Mouse (Mus musculus) lung, embryonic 16.5 days (tissue): ENCODE data around the gene Fahd1. TPM values are rescaled to one million over a fixed set of nuclear protein-coding genes. Genes with fewer than 3 reads are reported as not detected.

Experiments used
- ATAC-seq: fragments of 200-750 bp; cut with Nextera tagmentation; 2 replicates; pipeline ENCODE4 v1.8.0; 2017; ENCODE audit warnings: low read depth, mild to moderate bottlenecking, moderate library complexity
- H3K27ac ChIP-seq: fragments of 300-500 bp; sonication (generic); 2 replicates; pipeline ENCODE4 v1.5.1; 2014; ENCODE audit warnings: mild to moderate bottlenecking, control low read depth, low read length
- H3K27me3 ChIP-seq: fragments of 300-500 bp; sonication (generic); 2 replicates; pipeline ENCODE4 v1.6.1; 2014; ENCODE audit warnings: low read depth, low read length, mixed read lengths; ENCODE audit not compliant: control insufficient read depth, insufficient read depth
- H3K36me3 ChIP-seq: fragments of 300-500 bp; sonication (generic); 2 replicates; pipeline ENCODE4 v1.6.1; 2014; ENCODE audit warnings: low read length; ENCODE audit not compliant: control insufficient read depth, insufficient read depth
- H3K4me1 ChIP-seq: fragments of 300-500 bp; sonication (generic); replicated peaks from 2 replicates; pipeline ENCODE4 v1.6.1; 2014; ENCODE audit warnings: low read length, mixed read lengths; ENCODE audit not compliant: control insufficient read depth, insufficient read depth
- H3K4me2 ChIP-seq: fragments of 300-500 bp; sonication (generic); 2 replicates; pipeline ENCODE4 v1.6.1; 2014; ENCODE audit warnings: low read depth, low read length, control low read depth
- H3K4me3 ChIP-seq: fragments of 300-500 bp; sonication (generic); 2 replicates; pipeline ENCODE4 v1.5.1; 2014; ENCODE audit warnings: mild to moderate bottlenecking, low read length, control low read depth
- H3K9ac ChIP-seq: fragments of 300-500 bp; sonication (generic); 2 replicates; pipeline ENCODE4 v1.6.1; 2014; ENCODE audit warnings: low read length, control low read depth
- H3K9me3 ChIP-seq: fragments of 300-500 bp; sonication (generic); 2 replicates; pipeline ENCODE4 v1.6.1; 2016; ENCODE audit warnings: low read length; ENCODE audit not compliant: control insufficient read depth
- WGBS: fragments of 180-500 bp; shearing (Covaris S2); extraction: QIAGEN DNeasy Blood & Tissue Kit; methylation state at CpG from one replicate; pipeline ENCODE4 v1.1.7; 2014; 5-methylcytosine and 5-hydroxymethylcytosine counted together
- polyA plus RNA-seq: library from polyadenylated mRNA; unstranded; fragments of >200 nt; fragmentation: Nextera tagmentation; extraction: Ambion mirVana; gene quantifications from 2 replicates; pipeline ENCODE4 v1.2.1, GENCODE M21; 2015

Gene Fahd1
- polyA plus RNA-seq, 1 experiment from 2014 or later, result 16.7 TPM

DNA sequence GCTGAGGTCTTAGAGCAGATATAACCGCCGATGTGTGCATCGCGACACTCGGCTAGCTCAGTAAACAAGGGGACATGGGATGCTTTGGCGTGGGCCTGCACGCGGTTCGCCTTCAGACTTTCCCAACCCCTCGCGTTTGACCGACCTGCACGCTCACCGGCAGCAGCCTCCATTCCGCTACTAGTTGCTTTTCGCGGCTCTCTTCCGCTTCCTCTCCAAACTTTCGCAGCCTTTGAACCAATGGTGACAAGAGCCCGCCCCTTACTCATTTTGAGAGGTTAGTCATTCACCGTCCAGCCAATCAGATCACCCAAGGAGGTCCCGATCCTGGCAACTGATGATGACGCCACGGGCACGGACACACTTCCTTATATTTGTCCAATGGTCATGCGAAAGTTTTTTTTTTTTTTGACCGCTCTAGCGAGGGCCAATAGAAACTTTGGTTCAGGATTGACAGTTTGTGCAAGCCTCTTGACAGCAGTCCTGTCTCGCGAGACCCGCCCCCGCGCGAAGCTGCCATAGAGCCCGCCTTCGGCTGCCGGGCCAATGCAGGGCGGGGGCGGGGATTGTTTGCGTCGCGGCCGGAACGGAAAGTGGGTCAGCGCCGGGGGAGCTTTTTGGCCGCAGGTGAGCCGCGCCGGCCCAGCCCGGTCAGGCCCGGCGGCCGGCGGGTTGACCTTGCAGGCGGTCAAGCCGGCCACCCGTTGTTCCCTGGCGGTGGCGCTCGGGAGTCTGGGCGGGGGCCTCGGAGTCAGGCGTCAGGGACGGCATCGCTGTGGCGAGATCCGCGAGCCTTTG lies 36.2 kb upstream of the Fahd1 start, which contains the start of the genes Nubp2 and Spsb3:
Gene Nubp2 (minus strand): TSS at position 216 of the 798 bp plus-strand sequence.
Gene Spsb3 (plus strand): TSS at position 510 of the 798 bp plus-strand sequence.
- WGBS, result under 1% methylated on average over 66 of the region's 69 CpGs

GRCm38 (mm10) chr17:24885356-24886133 lies 35.4 kb upstream of the Fahd1 start:
- peaks cover 8% of the 10 kb centered on the region for H3K36me3 ChIP-seq
- peak overlapping the region; percentile 90 for H3K4me2 ChIP-seq
- 22% methylated on average over 22 of the region's 22 CpGs for WGBS
- no peaks in the 10 kb centered on the region for H3K9me3 ChIP-seq
- no peaks in the 10 kb centered on the region for H3K27me3 ChIP-seq
- peak overlapping the region; percentile 74 for H3K9ac ChIP-seq
- peaks cover 17% of the 10 kb centered on the region for H3K4me1 ChIP-seq
- no peak for ATAC-seq
- no peak overlapping the region for H3K27ac ChIP-seq
- H3K4me3 ChIP-seq, result peak overlapping the region; percentile 86

More for the DNA sequence above, 36.2 kb upstream of the Fahd1 start, which contains the start of the genes Nubp2 and Spsb3:
- Histone ChIP-seq H3K9me3 (no peaks in the 10 kb centered on the region), H3K27ac (peak within 1 kb of the TSS; percentile 43; the same call in 1 of the 2 replicates), H3K4me2 (peak within 1 kb of the TSS; percentile 90), H3K9ac (peak within 1 kb of the TSS; percentile 87), H3K4me1 (peaks cover 17% of the 10 kb centered on the region), H3K4me3 (peak within 1 kb of the TSS; percentile 90), H3K27me3 (no peaks in the 10 kb centered on the region), H3K36me3 (peaks cover 16% of the 10 kb centered on the region)
- peak; percentile 97 for ATAC-seq

- Histone ChIP-seq H3K4me3 (no peak overlapping the region), H3K4me1 (peaks cover 17% of the 10 kb centered on the region), H3K4me2 (no peak overlapping the region), H3K9me3 (no peaks in the 10 kb centered on the region), H3K27ac (no peak overlapping the region), H3K27me3 (no peaks in the 10 kb centered on the region), H3K36me3 (peaks cover 2% of the 10 kb centered on the region; the same call in 1 of the 2 replicates), H3K9ac (no peak overlapping the region)
- 80% methylated on average over 6 of the region's 6 CpGs for WGBS
- no peak for ATAC-seq
These were observed 34.2 kb upstream of the Fahd1 start for GRCm38 (mm10) chr17:24884391-24884790.

DNA sequence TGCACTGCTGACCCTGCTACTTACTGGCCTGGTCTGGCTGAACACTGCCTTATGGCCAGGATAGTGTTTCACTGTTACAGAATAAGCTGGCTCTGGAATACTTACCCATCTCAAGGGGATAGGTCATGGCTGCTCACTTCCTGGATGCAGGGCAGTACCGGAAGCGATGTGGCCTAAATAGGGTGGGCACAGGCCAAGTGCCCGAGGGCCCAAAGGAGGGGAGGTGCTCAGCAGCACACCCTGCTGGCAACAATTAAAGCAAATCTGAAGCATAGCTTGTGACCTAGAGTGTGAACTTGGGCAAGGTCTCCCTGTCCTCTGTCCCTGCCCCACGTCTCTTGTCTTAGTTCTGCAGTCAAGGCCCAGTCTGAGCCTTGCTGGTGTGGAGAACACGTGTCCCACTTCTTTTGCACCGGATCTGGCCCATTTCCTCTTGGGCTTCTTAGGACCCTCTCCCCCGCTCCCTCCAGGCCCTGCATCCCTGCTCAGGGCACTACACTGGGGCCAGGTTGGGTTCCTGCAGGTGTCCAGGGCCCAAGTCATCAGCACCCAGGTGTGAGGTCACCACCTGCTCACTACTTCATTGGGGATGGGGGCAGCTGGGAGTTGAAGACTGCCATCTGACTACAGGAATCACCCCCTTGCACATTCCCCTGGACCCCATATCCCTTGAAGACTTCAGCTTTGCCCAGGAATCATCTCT lies 31.7 kb upstream of the Fahd1 start:
- 45% methylated on average over 7 of the region's 7 CpGs for WGBS
- no peak for ATAC-seq
- H3K36me3 ChIP-seq, result peaks cover 2% of the 10 kb centered on the region; the same call in 1 of the 2 replicates
- no peaks in the 10 kb centered on the region for H3K9me3 ChIP-seq
- no peak overlapping the region for H3K27ac ChIP-seq
- H3K4me2 ChIP-seq, result no peak overlapping the region
- H3K9ac ChIP-seq, result no peak overlapping the region
- no peaks in the 10 kb centered on the region for H3K27me3 ChIP-seq
- H3K4me1 ChIP-seq, result peaks cover 6% of the 10 kb centered on the region
- H3K4me3 ChIP-seq, result no peak overlapping the region

DNA sequence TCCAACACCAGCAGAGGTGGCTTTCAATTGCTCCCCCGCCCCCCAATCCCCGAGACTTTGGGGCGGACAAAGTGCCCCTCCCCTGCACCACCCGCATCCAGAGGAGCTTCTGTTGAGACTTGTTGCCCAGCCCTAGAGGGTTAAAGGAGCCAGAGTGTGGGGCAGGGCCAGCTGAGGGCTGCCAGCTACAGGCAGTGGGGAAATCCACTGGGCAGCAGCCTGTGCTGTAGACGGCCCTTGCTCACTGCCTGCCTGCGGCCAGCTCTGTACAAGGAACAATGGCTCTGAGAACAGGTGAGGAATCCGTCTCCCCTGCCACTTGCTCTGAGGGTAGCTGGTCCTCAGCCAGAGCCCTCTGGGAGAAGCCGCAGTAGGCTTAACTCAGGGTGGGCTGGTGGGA lies 28.4 kb upstream of the Fahd1 start:
- peaks cover 2% of the 10 kb centered on the region; the same call in 1 of the 2 replicates for H3K36me3 ChIP-seq
- H3K4me1 ChIP-seq, result no peaks in the 10 kb centered on the region
- H3K4me2 ChIP-seq, result no peak overlapping the region
- H3K27ac ChIP-seq, result peak overlapping the region; percentile 55
- no peaks in the 10 kb centered on the region for H3K9me3 ChIP-seq
- H3K9ac ChIP-seq, result peak overlapping the region; percentile 42; the same call in 1 of the 2 replicates
- 59% methylated on average over 8 of the region's 8 CpGs for WGBS
- peak; percentile 58 for ATAC-seq
- H3K27me3 ChIP-seq, result no peaks in the 10 kb centered on the region; the same call in 1 of the 2 replicates
- H3K4me3 ChIP-seq, result no peak overlapping the region

DNA sequence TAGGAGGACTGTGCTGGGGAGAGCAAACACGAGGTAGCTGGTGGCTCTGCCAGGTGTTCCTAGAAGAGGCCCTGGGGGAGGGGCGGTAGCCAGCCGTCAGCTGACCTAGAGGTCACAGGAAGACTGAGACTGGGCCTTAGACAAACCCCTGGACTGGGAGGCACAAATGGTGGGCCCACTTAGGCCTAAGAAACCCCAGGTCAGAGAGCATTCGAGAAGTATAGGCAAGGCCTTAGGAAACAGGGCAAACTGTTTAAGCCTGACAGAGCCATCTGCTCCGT lies 27.9 kb upstream of the Fahd1 start:
- WGBS, result 25% methylated on average over 5 of the region's 5 CpGs
- peak overlapping the region; percentile 42; the same call in 1 of the 2 replicates for H3K9ac ChIP-seq
- H3K4me1 ChIP-seq, result no peaks in the 10 kb centered on the region
- H3K4me3 ChIP-seq, result no peak overlapping the region
- ATAC-seq, result peak; percentile 56; the same call in 1 of the 2 replicates
- no peak overlapping the region for H3K4me2 ChIP-seq
- no peaks in the 10 kb centered on the region; the same call in 1 of the 2 replicates for H3K36me3 ChIP-seq
- no peaks in the 10 kb centered on the region; the same call in 1 of the 2 replicates for H3K27me3 ChIP-seq
- peak overlapping the region; percentile 55 for H3K27ac ChIP-seq
- no peaks in the 10 kb centered on the region for H3K9me3 ChIP-seq

GRCm38 (mm10) chr17:24877336-24878116 lies 27.4 kb upstream of the Fahd1 start:
- Histone ChIP-seq H3K4me3 (no peak overlapping the region), H3K4me1 (no peaks in the 10 kb centered on the region), H3K27ac (peak overlapping the region; percentile 55), H3K4me2 (no peak overlapping the region; the same call in 1 of the 2 replicates), H3K27me3 (no peaks in the 10 kb centered on the region; the same call in 1 of the 2 replicates), H3K9me3 (no peaks in the 10 kb centered on the region), H3K9ac (peak overlapping the region; percentile 38), H3K36me3 (no peaks in the 10 kb centered on the region)
- peak; percentile 24 for ATAC-seq
- 42% methylated on average over 10 of the region's 10 CpGs for whole genome bisulfite sequencing

GRCm38 (mm10) chr17:24874989-24875388 lies 24.8 kb upstream of the Fahd1 start:
- Histone ChIP-seq H3K4me2 (no peak overlapping the region), H3K9ac (no peak overlapping the region), H3K4me1 (no peaks in the 10 kb centered on the region), H3K27me3 (no peaks in the 10 kb centered on the region; the same call in 1 of the 2 replicates), H3K27ac (no peak overlapping the region), H3K9me3 (no peaks in the 10 kb centered on the region), H3K4me3 (no peak overlapping the region), H3K36me3 (no peaks in the 10 kb centered on the region)
- WGBS, result 75% methylated on average over 8 of the region's 8 CpGs
- ATAC-seq, result no peak
